Mouse (Mus musculus) neural tube, embryonic 11.5 days (tissue): ENCODE measurements at regions not wholly inside any gene's neighbourhood (a gene's known extent, or its start where the extent isn't known, plus 50 kb on each side); places are given as distances from the start of the nearest gene placed in this dataset.

Source experiments
- ATAC-seq: fragments of 200-750 bp; cut with Nextera tagmentation; 2 replicates; pipeline ENCODE4 v1.8.0; 2017; ENCODE audit warnings: moderate number of reproducible peaks, mild to moderate bottlenecking, moderate TSS enrichment, moderate library complexity; ENCODE audit not compliant: insufficient read depth, low FRiP score, low TSS enrichment
- DNase-seq: peaks from one replicate; pipeline ENCODE4 v3.0.0-alpha.2; 2015; ENCODE audit warnings: low spot score
- H3K27ac ChIP-seq: fragments of 300-500 bp; sonication (generic); 2 replicates; pipeline ENCODE4 v1.5.1; 2014; ENCODE audit warnings: low read depth, mild to moderate bottlenecking, low read length
- H3K27me3 ChIP-seq: fragments of 300-500 bp; sonication (generic); 2 replicates; pipeline ENCODE4 v1.6.1; 2014; ENCODE audit warnings: mild to moderate bottlenecking, low read length, mixed read lengths; ENCODE audit not compliant: control insufficient read depth, insufficient read depth
- H3K36me3 ChIP-seq: fragments of 300-500 bp; sonication (generic); 2 replicates; pipeline ENCODE4 v1.6.1; 2014; ENCODE audit warnings: mild to moderate bottlenecking, low read length, moderate library complexity, mixed read lengths; ENCODE audit not compliant: control insufficient read depth, insufficient read depth
- H3K4me1 ChIP-seq: fragments of 300-500 bp; sonication (generic); 2 replicates; pipeline ENCODE4 v1.6.1; 2014; ENCODE audit warnings: low read length, mixed read lengths; ENCODE audit not compliant: control insufficient read depth, insufficient read depth
- H3K4me2 ChIP-seq: fragments of 300-500 bp; sonication (generic); 2 replicates; pipeline ENCODE4 v1.6.1; 2014; ENCODE audit warnings: low read depth, mild to moderate bottlenecking, moderate library complexity
- H3K4me3 ChIP-seq: fragments of 300-500 bp; sonication (generic); 2 replicates; pipeline ENCODE4 v1.5.1; 2014; ENCODE audit warnings: low read depth, low read length
- H3K9ac ChIP-seq: fragments of 300-500 bp; sonication (generic); 2 replicates; pipeline ENCODE4 v1.6.1; 2014; ENCODE audit warnings: mild to moderate bottlenecking, low read length
- H3K9me3 ChIP-seq: fragments of 300-500 bp; sonication (generic); 2 replicates; pipeline ENCODE4 v1.6.1; 2016; ENCODE audit warnings: low read length; ENCODE audit not compliant: control insufficient read depth
- WGBS: fragments of 180-500 bp; shearing (Covaris S2); extraction: QIAGEN DNeasy Blood & Tissue Kit; methylation state at CpG from one replicate; pipeline ENCODE4 v1.1.7; 2014; 5-methylcytosine and 5-hydroxymethylcytosine counted together

DNA sequence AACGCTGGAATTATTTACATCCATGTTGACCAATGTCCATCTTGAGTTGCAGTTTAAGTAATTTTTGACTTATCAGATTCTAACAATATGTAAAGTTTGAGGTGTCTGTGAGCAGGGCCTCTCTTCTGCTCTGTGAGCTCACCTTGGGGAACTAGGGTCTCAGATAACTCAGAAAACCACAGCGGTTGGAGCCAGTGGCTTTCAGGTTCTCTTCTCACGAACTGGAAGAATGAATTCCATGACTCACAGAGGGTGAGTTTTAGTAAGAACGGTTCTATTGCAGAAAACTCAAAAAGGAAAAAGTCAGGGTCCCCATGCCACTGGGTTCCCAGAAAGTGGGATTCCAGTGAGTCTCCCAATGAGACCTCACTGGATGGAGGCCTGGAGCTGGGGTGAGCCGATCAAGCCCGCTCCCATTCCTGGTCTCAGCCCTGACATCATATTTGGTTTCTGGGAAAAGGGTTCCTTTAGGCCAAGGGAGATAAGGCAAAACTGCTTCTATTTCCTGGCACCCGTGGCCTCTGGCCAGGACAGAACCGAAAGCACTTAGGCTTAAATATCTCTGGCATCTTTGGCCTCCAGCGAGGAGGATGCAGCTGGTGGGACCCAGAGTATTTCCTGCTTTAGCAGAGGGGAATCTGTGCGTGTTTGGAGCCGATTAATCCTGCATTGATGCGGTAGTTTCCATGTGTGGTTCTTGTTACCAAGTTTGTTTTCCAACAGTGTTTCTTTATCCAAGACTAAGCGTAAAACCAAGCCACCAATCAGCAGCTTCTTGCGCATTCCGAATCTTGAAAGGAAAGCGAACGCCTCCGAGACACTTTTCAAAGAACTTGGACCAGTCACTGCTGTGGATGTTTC lies 62.4 kb upstream of the Osbpl8 start:
- WGBS: 85% methylated on average over 18 of the region's 18 CpGs
- no peak for DNase-seq

GRCm38 (mm10) chr10:111099812-111100464 lies 64.6 kb upstream of the Osbpl8 start:
- Histone ChIP-seq H3K9ac (no peak overlapping the region), H3K36me3 (no peaks in the 10 kb centered on the region), H3K27me3 (no peaks in the 10 kb centered on the region), H3K9me3 (no peaks in the 10 kb centered on the region), H3K4me3 (no peak overlapping the region), H3K4me1 (no peaks in the 10 kb centered on the region; the same call in 1 of the 2 replicates), H3K27ac (no peak overlapping the region), H3K4me2 (no peak overlapping the region)
- DNase-seq (peak; percentile 75), ATAC-seq (peak; percentile 56; the same call in 1 of the 2 replicates)
- 52% methylated on average over 7 of the region's 7 CpGs for WGBS

More for the DNA sequence above, 62.4 kb upstream of the Osbpl8 start:
- no peaks in the 10 kb centered on the region for H3K36me3 ChIP-seq
- no peak overlapping the region for H3K4me2 ChIP-seq
- no peak for ATAC-seq
- H3K4me1 ChIP-seq: no peaks in the 10 kb centered on the region; the same call in 1 of the 2 replicates
- no peaks in the 10 kb centered on the region for H3K9me3 ChIP-seq
- no peaks in the 10 kb centered on the region for H3K27me3 ChIP-seq
- no peak overlapping the region for H3K4me3 ChIP-seq
- no peak overlapping the region for H3K9ac ChIP-seq
- no peak overlapping the region for H3K27ac ChIP-seq

- DNase-seq: no peak
- Histone ChIP-seq H3K27me3 (no peaks in the 10 kb centered on the region), H3K4me2 (no peak overlapping the region), H3K9ac (no peak overlapping the region), H3K4me3 (no peak overlapping the region), H3K9me3 (no peaks in the 10 kb centered on the region), H3K27ac (no peak overlapping the region), H3K4me1 (no peaks in the 10 kb centered on the region; the same call in 1 of the 2 replicates), H3K36me3 (no peaks in the 10 kb centered on the region)
- 80% methylated on average over 5 of the region's 5 CpGs for WGBS
- ATAC-seq: no peak
These were observed 65.3 kb upstream of the Osbpl8 start for GRCm38 (mm10) chr10:111099059-111099811.

DNA sequence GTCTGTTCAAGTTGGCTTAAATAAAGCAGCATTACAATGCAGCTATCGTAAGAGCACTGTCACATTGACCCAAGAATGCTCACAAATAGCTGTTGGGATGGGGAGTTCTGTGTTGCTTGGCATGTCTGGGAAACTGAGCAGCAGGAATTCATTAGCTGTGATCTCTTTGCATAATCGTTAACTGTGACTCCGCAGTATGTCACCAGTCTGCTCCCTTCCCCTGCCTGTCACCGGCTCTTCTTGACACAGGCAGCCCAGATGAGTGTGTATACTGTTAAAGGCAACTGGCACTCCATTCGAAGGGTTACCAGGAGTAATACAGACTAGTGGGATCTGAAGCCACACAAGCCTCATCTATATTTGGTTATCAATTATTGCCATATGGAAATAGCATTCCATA lies 67.3 kb upstream of the Osbpl8 start:
- Histone ChIP-seq H3K4me2 (no peak overlapping the region), H3K4me3 (no peak overlapping the region), H3K4me1 (no peaks in the 10 kb centered on the region; the same call in 1 of the 2 replicates), H3K27me3 (no peaks in the 10 kb centered on the region), H3K27ac (no peak overlapping the region), H3K9ac (no peak overlapping the region), H3K9me3 (no peaks in the 10 kb centered on the region), H3K36me3 (no peaks in the 10 kb centered on the region)
- DNase-seq (no peak), ATAC-seq (no peak)
- 75% methylated on average over 5 of the region's 5 CpGs for WGBS

- Histone ChIP-seq H3K27ac (no peak overlapping the region), H3K9me3 (no peaks in the 10 kb centered on the region), H3K4me2 (no peak overlapping the region), H3K9ac (no peak overlapping the region), H3K27me3 (no peaks in the 10 kb centered on the region), H3K4me3 (no peak overlapping the region), H3K36me3 (no peaks in the 10 kb centered on the region), H3K4me1 (no peaks in the 10 kb centered on the region; the same call in 1 of the 2 replicates)
- WGBS: 89% methylated on average over 6 of the region's 6 CpGs
- ATAC-seq (no peak), DNase-seq (no peak)
These were observed 67.7 kb upstream of the Osbpl8 start for GRCm38 (mm10) chr10:111096811-111097210.

GRCm38 (mm10) chr10:111094405-111094804 lies 70.1 kb upstream of the Osbpl8 start:
- ATAC-seq (no peak), DNase-seq (no peak)
- H3K9ac ChIP-seq: no peak overlapping the region
- no peak overlapping the region for H3K4me3 ChIP-seq
- H3K9me3 ChIP-seq: no peaks in the 10 kb centered on the region
- H3K4me1 ChIP-seq: no peaks in the 10 kb centered on the region
- H3K4me2 ChIP-seq: no peak overlapping the region
- H3K36me3 ChIP-seq: no peaks in the 10 kb centered on the region
- no peak overlapping the region for H3K27ac ChIP-seq
- H3K27me3 ChIP-seq: no peaks in the 10 kb centered on the region
- WGBS: 65% methylated on average over 9 of the region's 9 CpGs

- 88% methylated on average over 5 of the region's 5 CpGs for WGBS
- no peak overlapping the region for H3K4me2 ChIP-seq
- no peak overlapping the region for H3K9ac ChIP-seq
- H3K9me3 ChIP-seq: no peaks in the 10 kb centered on the region
- no peaks in the 10 kb centered on the region for H3K36me3 ChIP-seq
- no peaks in the 10 kb centered on the region for H3K4me1 ChIP-seq
- ATAC-seq (no peak), DNase-seq (no peak)
- no peaks in the 10 kb centered on the region for H3K27me3 ChIP-seq
- H3K4me3 ChIP-seq: no peak overlapping the region
- no peak overlapping the region for H3K27ac ChIP-seq
These were observed 75.2 kb upstream of the Osbpl8 start for GRCm38 (mm10) chr10:111089382-111089781.

GRCm38 (mm10) chr10:111085561-111085960 lies 75.6 kb upstream of the Zdhhc17 start:
- Histone ChIP-seq H3K9me3 (no peaks in the 10 kb centered on the region), H3K4me2 (no peak overlapping the region)
- WGBS: 81% methylated on average over 8 of the region's 8 CpGs

More at GRCm38 (mm10) chr10:111085561-111085960, 75.6 kb upstream of the Zdhhc17 start:
- no peak for ATAC-seq
- H3K27ac ChIP-seq: no peak overlapping the region
- no peak for DNase-seq
- no peak overlapping the region for H3K4me3 ChIP-seq
- H3K9ac ChIP-seq: no peak overlapping the region
- H3K27me3 ChIP-seq: no peaks in the 10 kb centered on the region
- no peaks in the 10 kb centered on the region for H3K36me3 ChIP-seq
- H3K4me1 ChIP-seq: no peaks in the 10 kb centered on the region
